Mouse (Mus musculus) hindbrain, embryonic 14.5 days (tissue): ENCODE results near the gene Gm10447. TPM values are rescaled to one million over a fixed set of nuclear protein-coding genes. Genes with fewer than 3 reads are reported as not detected.

Experiments used
- ATAC-seq: fragments of 200-750 bp; cut with Nextera tagmentation; 2 replicates; pipeline ENCODE4 v1.8.0; 2017; ENCODE audit warnings: moderate number of reproducible peaks, mild to moderate bottlenecking, moderate TSS enrichment, moderate library complexity; ENCODE audit not compliant: low FRiP score
- DNase-seq: peaks from one replicate; pipeline ENCODE4 v3.0.0-alpha.2; 2015; ENCODE audit warnings: low spot score
- H3K27ac ChIP-seq: fragments of 300-500 bp; sonication (generic); 2 replicates; pipeline ENCODE4 v1.5.1; 2014; ENCODE audit warnings: mild to moderate bottlenecking, moderate library complexity
- H3K27me3 ChIP-seq: fragments of 300-500 bp; sonication (generic); 2 replicates; pipeline ENCODE4 v1.6.1; 2014; ENCODE audit warnings: mild to moderate bottlenecking, low read length, mixed read lengths; ENCODE audit not compliant: control insufficient read depth, insufficient read depth
- H3K36me3 ChIP-seq: fragments of 300-500 bp; sonication (generic); replicated peaks from 2 replicates; pipeline ENCODE4 v1.6.1; 2014; ENCODE audit not compliant: control insufficient read depth, insufficient read depth
- H3K4me1 ChIP-seq: fragments of 300-500 bp; sonication (generic); replicated peaks from 2 replicates; pipeline ENCODE4 v1.6.1; 2014; ENCODE audit warnings: antibody characterized with exemption, low read length, mixed read lengths; ENCODE audit not compliant: control insufficient read depth, insufficient read depth
- H3K4me2 ChIP-seq: fragments of 300-500 bp; sonication (generic); replicated peaks from 2 replicates; pipeline ENCODE4 v1.6.1; 2014; ENCODE audit warnings: mild to moderate bottlenecking, moderate library complexity
- H3K4me3 ChIP-seq: fragments of 300-500 bp; sonication (generic); replicated peaks from 2 replicates; pipeline ENCODE4 v1.5.1; 2014; ENCODE audit warnings: mild to moderate bottlenecking, low read length
- H3K9ac ChIP-seq: fragments of 300-500 bp; sonication (generic); 2 replicates; pipeline ENCODE4 v1.6.1; 2014
- H3K9me3 ChIP-seq: fragments of 300-500 bp; sonication (generic); 2 replicates; pipeline ENCODE4 v1.6.1; 2016; ENCODE audit warnings: low read length; ENCODE audit not compliant: control insufficient read depth
- WGBS: fragments of 180-500 bp; shearing (Covaris S2); extraction: QIAGEN DNeasy Blood & Tissue Kit; methylation state at CpG from one replicate; pipeline ENCODE4 v1.1.7; 2014; 5-methylcytosine and 5-hydroxymethylcytosine counted together
- polyA plus RNA-seq: library from polyadenylated mRNA; unstranded; fragments of >200 nt; fragmentation: Nextera tagmentation; extraction: Ambion mirVana; gene quantifications from 2 replicates; pipeline ENCODE4 v1.2.1, GENCODE M21; 2014

Gene Gm10447
- polyA plus RNA-seq, 1 experiment from 2014 or later: 0.11 TPM

DNA sequence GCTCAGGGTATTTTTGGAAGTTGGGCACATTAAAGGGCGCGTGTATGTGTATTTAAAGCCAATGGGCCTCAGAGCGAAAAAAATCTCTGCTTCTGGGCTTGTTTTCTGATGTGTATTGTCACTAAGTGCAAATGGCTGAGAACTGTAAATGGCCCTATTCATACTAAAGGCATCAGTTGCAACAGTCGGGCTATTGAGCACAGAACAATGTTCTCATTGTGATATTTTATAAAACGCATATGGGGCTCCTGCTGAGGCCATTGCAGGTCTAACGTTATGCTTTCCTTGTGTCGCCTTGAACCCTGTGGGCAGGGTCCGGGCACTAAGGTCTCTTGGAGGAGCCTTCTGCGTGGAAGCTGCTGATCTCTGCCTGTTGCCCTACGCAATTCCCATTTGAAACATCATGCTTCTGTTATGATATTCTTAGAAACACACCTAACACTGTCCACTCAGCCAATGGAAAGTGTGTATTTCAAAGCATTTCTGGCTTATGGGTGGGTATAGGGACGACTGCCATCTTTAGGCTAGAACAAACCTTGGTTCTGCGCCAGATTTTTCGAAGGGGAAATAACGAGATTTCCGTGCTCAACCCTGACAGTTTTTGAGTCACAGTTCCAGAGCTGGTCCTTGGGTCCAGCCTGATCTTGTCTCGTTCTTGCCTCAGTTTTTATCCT is 12.5 kb upstream of the Gm10447 start:
- Histone ChIP-seq H3K27me3 (peaks cover 51% of the 10 kb centered on the region), H3K9ac (no peak overlapping the region), H3K4me2 (peak overlapping the region; percentile 51), H3K4me1 (peaks cover 8% of the 10 kb centered on the region; the same call in 1 of the 2 replicates), H3K9me3 (no peaks in the 10 kb centered on the region), H3K4me3 (no peak overlapping the region), H3K27ac (no peak overlapping the region), H3K36me3 (no peaks in the 10 kb centered on the region)
- DNase-seq (no peak), ATAC-seq (no peak)
- 27% methylated on average over 16 of the region's 16 CpGs for WGBS

GRCm38 (mm10) chr11:53466231-53466971 is 9.5 kb upstream of the Gm10447 start:
- no peaks in the 10 kb centered on the region for H3K9me3 ChIP-seq
- H3K9ac ChIP-seq: peak overlapping the region; percentile 47; the same call in 1 of the 2 replicates
- peaks cover 68% of the 10 kb centered on the region for H3K27me3 ChIP-seq
- DNase-seq: peak; percentile 79
- WGBS: 5% methylated on average over 40 of the region's 40 CpGs
- no peak overlapping the region for H3K27ac ChIP-seq
- H3K36me3 ChIP-seq: no peaks in the 10 kb centered on the region
- ATAC-seq: no peak
- H3K4me1 ChIP-seq: peaks cover 8% of the 10 kb centered on the region; the same call in 1 of the 2 replicates
- peak overlapping the region; percentile 25 for H3K4me3 ChIP-seq
- H3K4me2 ChIP-seq: peak overlapping the region; percentile 54

- H3K9ac ChIP-seq: peak overlapping the region; percentile 50
- peaks cover 87% of the 10 kb centered on the region for H3K27me3 ChIP-seq
- ATAC-seq: no peak
Measured at GRCm38 (mm10) chr11:53463551-53464424, 6.9 kb upstream of the Gm10447 start.

GRCm38 (mm10) chr11:53461727-53462126 is 4.8 kb upstream of the Gm10447 start:
- Histone ChIP-seq H3K4me3 (no peak overlapping the region), H3K27ac (no peak overlapping the region), H3K9ac (no peak overlapping the region), H3K36me3 (no peaks in the 10 kb centered on the region), H3K9me3 (no peaks in the 10 kb centered on the region), H3K4me1 (peaks cover 3% of the 10 kb centered on the region; the same call in 1 of the 2 replicates), H3K4me2 (no peak overlapping the region), H3K27me3 (peaks cover 89% of the 10 kb centered on the region)
- no peak for DNase-seq
- WGBS: 33% methylated on average over 5 of the region's 5 CpGs
- ATAC-seq: no peak

More at GRCm38 (mm10) chr11:53463551-53464424, 6.9 kb upstream of the Gm10447 start:
- Histone ChIP-seq H3K9me3 (no peaks in the 10 kb centered on the region), H3K36me3 (no peaks in the 10 kb centered on the region), H3K4me2 (peak overlapping the region; percentile 67), H3K27ac (no peak overlapping the region), H3K4me3 (peak overlapping the region; percentile 34), H3K4me1 (no peaks in the 10 kb centered on the region; the same call in 1 of the 2 replicates)
- WGBS: 8% methylated on average over 55 of the region's 55 CpGs
- no peak for DNase-seq

DNA sequence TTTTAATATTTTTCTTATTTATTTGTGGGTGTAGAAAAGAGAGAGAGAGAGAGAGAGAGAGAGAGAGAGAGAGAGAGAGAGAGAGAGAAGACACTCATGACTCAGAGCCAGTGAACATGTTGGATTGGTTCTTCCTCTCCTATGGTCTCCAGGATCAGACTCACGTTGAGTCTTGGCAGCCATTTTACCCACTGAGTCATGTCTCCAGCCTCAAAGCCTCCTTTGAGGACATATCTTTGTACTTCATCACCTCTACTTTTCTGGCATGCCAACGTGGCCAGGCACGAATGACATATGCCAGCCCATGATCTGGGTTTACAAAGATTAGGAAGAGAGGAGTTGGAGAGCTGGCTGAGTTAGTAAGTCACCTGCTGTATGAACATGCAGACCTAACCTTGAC is 3.3 kb upstream of the Gm10447 start:
- Histone ChIP-seq H3K27ac (no peak overlapping the region), H3K9me3 (no peaks in the 10 kb centered on the region), H3K27me3 (peaks cover 90% of the 10 kb centered on the region), H3K36me3 (no peaks in the 10 kb centered on the region), H3K9ac (no peak overlapping the region), H3K4me1 (peaks cover 3% of the 10 kb centered on the region; the same call in 1 of the 2 replicates), H3K4me3 (no peak overlapping the region), H3K4me2 (no peak overlapping the region)
- ATAC-seq: no peak
- 93% methylated on average over 3 of the region's 3 CpGs for WGBS
- no peak for DNase-seq

- ATAC-seq (no peak), DNase-seq (no peak)
- Histone ChIP-seq H3K9ac (no peak overlapping the region), H3K27me3 (peaks cover 82% of the 10 kb centered on the region), H3K4me2 (no peak overlapping the region), H3K36me3 (no peaks in the 10 kb centered on the region), H3K4me3 (no peak overlapping the region), H3K27ac (no peak overlapping the region), H3K4me1 (peaks cover 3% of the 10 kb centered on the region; the same call in 1 of the 2 replicates), H3K9me3 (no peaks in the 10 kb centered on the region)
- WGBS: 63% methylated on average over 3 of the region's 3 CpGs
Measured at GRCm38 (mm10) chr11:53458996-53459395, 2.1 kb upstream of the Gm10447 start.

DNA sequence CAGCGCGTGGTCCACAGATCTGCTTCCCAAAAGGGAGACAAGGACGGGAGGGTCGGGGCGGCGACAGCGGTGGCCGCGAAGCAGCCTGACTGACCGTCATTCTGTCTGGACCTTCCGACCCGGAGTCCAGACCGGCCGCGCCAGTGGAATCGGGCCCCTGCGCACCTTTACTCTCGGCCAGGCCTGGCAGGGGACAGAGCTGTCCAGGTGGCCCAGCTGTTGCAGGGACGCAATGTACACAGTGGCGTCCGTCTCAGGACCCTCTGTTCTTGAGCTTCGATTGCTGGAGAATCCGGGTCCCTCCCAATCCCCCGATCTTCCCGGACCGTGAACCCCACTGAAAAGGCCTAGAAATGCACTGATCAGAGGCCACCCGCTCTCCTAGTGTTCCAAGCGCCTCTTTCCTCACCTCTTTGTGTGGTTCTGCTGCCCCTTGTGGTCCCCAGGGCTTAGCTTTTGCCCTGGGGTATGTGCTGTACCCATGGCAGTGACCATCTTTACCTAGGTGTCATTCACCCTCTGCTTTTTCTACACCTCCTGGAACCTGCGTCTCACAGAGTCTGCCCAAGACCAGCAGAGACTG is 553 bp upstream of the Gm10447 start:
- Histone ChIP-seq H3K4me1 (peaks cover 3% of the 10 kb centered on the region; the same call in 1 of the 2 replicates), H3K27me3 (peaks cover 67% of the 10 kb centered on the region), H3K4me2 (peak overlapping the region; percentile 60), H3K9me3 (no peaks in the 10 kb centered on the region), H3K27ac (no peak overlapping the region), H3K4me3 (peak overlapping the region; percentile 35), H3K9ac (peak overlapping the region; percentile 45), H3K36me3 (no peaks in the 10 kb centered on the region)
- ATAC-seq (no peak), DNase-seq (no peak)
- 5% methylated on average over 29 of the region's 29 CpGs for WGBS

GRCm38 (mm10) chr11:53453031-53453430 is 3.9 kb downstream of the Gm10447 start:
- Histone ChIP-seq H3K27ac (no peak overlapping the region), H3K9me3 (no peaks in the 10 kb centered on the region), H3K9ac (no peak overlapping the region), H3K4me2 (no peak overlapping the region), H3K36me3 (no peaks in the 10 kb centered on the region), H3K4me1 (peaks cover 3% of the 10 kb centered on the region; the same call in 1 of the 2 replicates), H3K27me3 (peaks cover 31% of the 10 kb centered on the region), H3K4me3 (no peak overlapping the region)
- DNase-seq (no peak), ATAC-seq (no peak)
- WGBS: 90% methylated on average over 5 of the region's 5 CpGs
